Mouse (Mus musculus) heart, embryonic 11.5 days (tissue): ENCODE results near the gene Lrrc36. TPM values are rescaled to one million over a fixed set of nuclear protein-coding genes. Genes with fewer than 3 reads are reported as not detected.

ENCODE experiments used
- ATAC-seq: fragments of 200-750 bp; cut with Nextera tagmentation; replicated peaks from 2 replicates; pipeline ENCODE4 v1.8.0; 2017; ENCODE audit warnings: moderate library complexity; ENCODE audit not compliant: insufficient number of reproducible peaks, low FRiP score, low TSS enrichment
- H3K27ac ChIP-seq: fragments of 300-500 bp; sonication (generic); 2 replicates; pipeline ENCODE4 v1.5.1; 2014; ENCODE audit warnings: mild to moderate bottlenecking, low read depth, low read length
- H3K27me3 ChIP-seq: fragments of 300-500 bp; sonication (generic); 2 replicates; pipeline ENCODE4 v1.6.1; 2014; ENCODE audit warnings: mild to moderate bottlenecking, low read length, mixed read lengths; ENCODE audit not compliant: control insufficient read depth, insufficient read depth
- H3K36me3 ChIP-seq: fragments of 300-500 bp; sonication (generic); 2 replicates; pipeline ENCODE4 v1.6.1; 2014; ENCODE audit warnings: mild to moderate bottlenecking, low read length, moderate library complexity, mixed read lengths; ENCODE audit not compliant: control insufficient read depth, insufficient read depth
- H3K4me1 ChIP-seq: fragments of 300-500 bp; sonication (generic); 2 replicates; pipeline ENCODE4 v1.6.1; 2014; ENCODE audit warnings: low read length; ENCODE audit not compliant: control insufficient read depth, insufficient read depth
- H3K4me2 ChIP-seq: fragments of 300-500 bp; sonication (generic); 2 replicates; pipeline ENCODE4 v1.6.1; 2014; ENCODE audit warnings: mild to moderate bottlenecking, moderate library complexity
- H3K4me3 ChIP-seq: fragments of 300-500 bp; sonication (generic); 2 replicates; pipeline ENCODE4 v1.5.1; 2014; ENCODE audit warnings: low read depth, low read length
- H3K9ac ChIP-seq: fragments of 300-500 bp; sonication (generic); 2 replicates; pipeline ENCODE4 v1.6.1; 2014; ENCODE audit warnings: mild to moderate bottlenecking, low read depth, low read length, moderate library complexity
- H3K9me3 ChIP-seq: fragments of 300-500 bp; sonication (generic); replicated peaks from 2 replicates; pipeline ENCODE4 v1.6.1; 2016; ENCODE audit warnings: low read length; ENCODE audit not compliant: control insufficient read depth
- WGBS: fragments of 180-500 bp; shearing (Covaris S2); extraction: QIAGEN DNeasy Blood & Tissue Kit; methylation state at CpG from one replicate; pipeline ENCODE4 v1.1.7; 2014; ENCODE audit not compliant: insufficient replicate concordance; 5-methylcytosine and 5-hydroxymethylcytosine counted together
- polyA plus RNA-seq: library from polyadenylated mRNA; unstranded; fragments of >200 nt; fragmentation: Nextera tagmentation; extraction: Ambion mirVana; gene quantifications from 2 replicates; pipeline ENCODE4 v1.2.1, GENCODE M21; 2014

Gene Lrrc36
- polyA plus RNA-seq, 1 experiment from 2014 or later = not detected

DNA sequence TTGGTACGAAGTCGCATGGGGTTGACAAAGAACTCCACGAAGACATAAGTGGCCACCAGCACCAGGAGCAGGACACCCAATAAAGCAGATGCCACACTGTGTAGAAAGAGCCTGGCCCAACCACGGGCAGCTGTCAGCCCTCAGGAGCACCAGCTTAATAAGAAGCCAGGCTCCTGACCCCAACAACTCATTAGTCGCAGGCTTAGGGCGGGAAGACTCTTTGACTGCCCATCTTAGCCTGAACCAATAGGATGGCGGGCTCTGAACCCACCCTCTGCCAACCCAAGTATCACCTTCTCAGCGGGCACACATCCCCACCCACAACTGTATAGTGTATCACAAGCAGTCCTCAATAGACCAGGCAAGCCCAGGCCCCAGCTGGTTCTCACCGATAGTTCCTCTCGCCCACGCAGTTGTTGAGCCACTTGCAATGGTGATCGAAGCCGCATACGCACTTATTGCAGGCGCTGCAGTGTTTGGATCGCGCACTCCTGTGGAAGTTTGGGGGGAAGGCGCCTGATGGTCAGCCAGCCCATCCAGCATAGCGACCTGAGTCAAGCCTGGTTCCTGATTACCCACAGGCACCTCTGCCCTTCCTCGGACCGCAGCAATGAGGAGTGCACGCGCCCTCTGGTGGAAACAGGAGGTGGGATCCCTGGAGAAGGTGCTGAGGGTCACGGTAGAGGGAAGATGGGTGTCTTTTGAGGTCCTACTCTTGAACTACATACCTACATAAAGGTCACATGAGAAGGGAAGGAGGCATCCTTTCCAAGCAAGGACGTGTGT is 63.5 kb downstream of the Lrrc36 start:
- no peak overlapping the region for H3K4me2 ChIP-seq
- ATAC-seq = no peak
- 41% methylated on average over 25 of the region's 25 CpGs for WGBS
- peaks cover 18% of the 10 kb centered on the region for H3K27me3 ChIP-seq
- H3K9me3 ChIP-seq = no peaks in the 10 kb centered on the region
- no peak overlapping the region for H3K9ac ChIP-seq
- H3K36me3 ChIP-seq = 0 out of 2 replicates have a peak, but pooled peaks cover 2% of the 10 kb centered on the region
- H3K4me1 ChIP-seq = peaks cover 41% of the 10 kb centered on the region
- no peak overlapping the region for H3K27ac ChIP-seq
- H3K4me3 ChIP-seq = no peak overlapping the region

DNA sequence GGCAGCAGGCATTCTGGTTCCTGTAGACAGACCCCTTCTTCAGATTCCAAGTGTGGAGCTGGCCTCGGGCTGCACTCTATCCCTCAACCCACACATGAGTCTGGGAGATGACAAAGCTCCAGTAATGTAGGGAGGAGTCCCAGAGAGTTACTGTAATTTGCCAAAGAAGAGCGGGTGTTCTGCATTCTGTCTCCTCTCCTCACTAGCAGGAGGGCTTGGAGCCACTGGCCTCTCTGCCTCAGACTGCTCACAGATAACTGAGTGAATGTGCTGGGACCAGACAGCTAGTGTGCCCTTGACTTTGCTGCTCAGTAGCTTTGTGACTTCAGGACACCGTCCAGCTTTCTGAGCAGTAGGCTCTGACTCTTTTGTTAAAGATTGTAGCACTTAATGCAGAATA is 64.4 kb downstream of the Lrrc36 start:
- 45% methylated on average over 3 of the region's 3 CpGs for whole genome bisulfite sequencing
- Histone ChIP-seq H3K36me3 (0 out of 2 replicates have a peak, but pooled peaks cover 2% of the 10 kb centered on the region), H3K9me3 (no peaks in the 10 kb centered on the region), H3K4me2 (no peak overlapping the region), H3K4me1 (peaks cover 38% of the 10 kb centered on the region), H3K27me3 (peaks cover 11% of the 10 kb centered on the region), H3K27ac (peak overlapping the region; percentile 50), H3K9ac (no peak overlapping the region), H3K4me3 (no peak overlapping the region)
- ATAC-seq = no peak

DNA sequence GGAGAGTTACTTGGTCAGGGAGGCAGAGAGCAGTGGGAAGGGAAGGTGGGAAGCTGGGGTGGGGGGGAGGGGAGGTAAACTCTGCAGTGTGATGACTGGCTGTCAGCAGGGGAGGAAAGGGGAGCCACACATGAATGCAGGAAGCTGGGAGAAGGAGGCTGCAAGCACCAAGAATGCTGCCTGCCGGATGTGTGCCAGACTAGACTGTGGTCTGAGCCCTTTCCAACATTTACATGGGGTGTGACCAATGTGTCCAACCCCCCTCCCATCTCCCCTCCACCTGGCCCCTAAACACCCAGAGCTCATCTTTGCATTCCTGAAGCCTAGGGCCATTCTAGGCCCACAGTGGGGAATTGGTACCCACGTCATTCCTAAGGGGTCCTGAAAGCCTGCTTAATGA is 67.6 kb downstream of the Lrrc36 start:
- Histone ChIP-seq H3K36me3 (no peaks in the 10 kb centered on the region; the same call in 1 of the 2 replicates), H3K4me1 (peaks cover 19% of the 10 kb centered on the region), H3K9ac (no peak overlapping the region), H3K27me3 (no peaks in the 10 kb centered on the region), H3K4me3 (no peak overlapping the region), H3K9me3 (no peaks in the 10 kb centered on the region), H3K27ac (peak overlapping the region; percentile 57), H3K4me2 (no peak overlapping the region)
- ATAC-seq = no peak
- 13% methylated on average over 2 of the region's 2 CpGs for WGBS

DNA sequence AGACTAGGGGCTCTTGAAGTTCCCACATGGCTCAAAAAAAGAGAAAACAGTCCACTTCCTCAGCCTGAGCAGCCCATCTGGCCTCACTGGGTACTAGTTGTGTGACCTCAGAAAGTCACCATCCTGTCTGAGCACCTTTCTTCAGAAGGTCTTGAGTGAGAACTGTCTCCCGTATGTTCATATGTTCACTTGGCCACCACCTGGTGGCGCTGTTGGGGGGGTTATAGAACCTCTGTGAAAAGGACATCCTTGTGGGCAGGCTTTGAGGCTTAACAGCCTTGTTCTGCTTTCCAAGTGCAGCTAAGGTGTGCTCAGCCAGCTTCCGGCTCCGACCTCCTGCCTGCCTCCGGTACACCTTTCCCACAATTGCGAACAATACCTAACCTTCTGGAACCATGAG is 68.1 kb downstream of the Lrrc36 start:
- no peaks in the 10 kb centered on the region for H3K9me3 ChIP-seq
- H3K27ac ChIP-seq = peak overlapping the region; percentile 57
- H3K4me1 ChIP-seq = peaks cover 19% of the 10 kb centered on the region
- H3K4me2 ChIP-seq = no peak overlapping the region
- no peak overlapping the region for H3K4me3 ChIP-seq
- H3K36me3 ChIP-seq = no peaks in the 10 kb centered on the region; the same call in 1 of the 2 replicates
- H3K27me3 ChIP-seq = no peaks in the 10 kb centered on the region
- H3K9ac ChIP-seq = no peak overlapping the region
- WGBS = 72% methylated on average over 6 of the region's 6 CpGs
- no peak for ATAC-seq

DNA sequence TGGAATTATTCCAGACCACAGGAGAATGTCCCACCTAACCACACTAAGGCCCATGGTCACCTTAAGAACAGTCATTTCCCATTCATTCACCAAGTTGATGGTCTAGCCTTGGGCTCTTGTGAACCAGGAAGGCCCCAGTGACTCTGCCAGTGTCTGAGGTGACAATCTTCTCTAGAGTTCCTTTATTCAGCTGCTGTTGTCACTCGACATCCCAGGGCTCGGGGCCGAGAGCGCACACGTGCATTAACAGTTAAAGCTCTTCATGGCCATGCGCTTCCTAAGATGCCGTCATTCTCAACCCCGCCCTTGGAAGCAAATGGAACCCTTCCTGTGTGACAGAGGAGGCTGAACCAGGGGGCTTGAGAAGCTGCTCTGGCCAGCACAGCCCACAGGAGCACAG is 68.8 kb downstream of the Lrrc36 start:
- no peak overlapping the region for H3K4me3 ChIP-seq
- no peak for ATAC-seq
- H3K4me1 ChIP-seq = peaks cover 14% of the 10 kb centered on the region
- 75% methylated on average over 8 of the region's 8 CpGs for WGBS
- H3K4me2 ChIP-seq = no peak overlapping the region
- H3K9me3 ChIP-seq = no peaks in the 10 kb centered on the region
- H3K36me3 ChIP-seq = no peaks in the 10 kb centered on the region; the same call in 1 of the 2 replicates
- no peak overlapping the region for H3K9ac ChIP-seq
- H3K27me3 ChIP-seq = no peaks in the 10 kb centered on the region
- no peak overlapping the region for H3K27ac ChIP-seq

DNA sequence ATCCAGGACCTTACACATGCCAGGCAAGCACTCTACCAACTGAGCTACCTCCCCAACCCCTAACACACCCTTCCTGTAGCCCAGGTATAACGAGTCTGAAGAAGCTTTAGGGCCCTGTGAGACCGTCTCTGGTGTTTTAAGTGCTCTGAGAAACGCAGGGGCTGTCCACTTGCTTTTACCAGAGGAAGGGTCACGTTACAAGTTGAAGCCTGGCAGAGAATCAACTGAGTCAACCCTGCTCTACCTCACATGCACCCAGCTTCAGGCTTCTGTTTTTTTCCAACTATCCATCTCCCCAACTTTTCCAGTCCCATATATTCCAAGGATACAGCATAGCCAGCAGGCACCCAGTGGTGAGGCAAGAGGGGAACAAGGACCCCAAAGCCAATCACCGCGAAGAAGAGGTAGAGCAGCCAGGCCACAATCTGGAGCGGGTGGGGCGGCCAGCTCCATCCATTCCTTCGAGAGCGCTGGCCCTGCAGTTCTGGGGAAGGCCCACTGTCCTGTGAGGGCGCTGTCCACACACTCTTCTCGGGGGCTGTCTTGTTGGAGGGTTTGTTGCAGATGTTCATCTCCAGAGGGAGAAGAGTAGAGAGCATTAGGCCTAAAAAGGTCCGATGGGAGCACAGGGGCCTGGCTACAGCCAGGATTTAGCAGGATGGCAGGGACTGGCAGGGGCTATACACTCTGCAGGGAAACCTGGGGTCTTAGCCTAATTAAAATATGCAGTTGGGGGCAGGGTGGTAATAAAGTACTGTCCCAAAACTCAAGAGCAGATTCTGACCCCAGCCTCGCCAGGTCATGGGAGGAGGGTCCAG is 70.0 kb downstream of the Lrrc36 start:
- no peak for ATAC-seq
- Histone ChIP-seq H3K9ac (no peak overlapping the region), H3K4me3 (no peak overlapping the region), H3K9me3 (no peaks in the 10 kb centered on the region), H3K27ac (no peak overlapping the region), H3K36me3 (no peaks in the 10 kb centered on the region; the same call in 1 of the 2 replicates), H3K4me2 (no peak overlapping the region), H3K27me3 (no peaks in the 10 kb centered on the region), H3K4me1 (peaks cover 6% of the 10 kb centered on the region)
- WGBS = 30% methylated on average over 14 of the region's 14 CpGs

DNA sequence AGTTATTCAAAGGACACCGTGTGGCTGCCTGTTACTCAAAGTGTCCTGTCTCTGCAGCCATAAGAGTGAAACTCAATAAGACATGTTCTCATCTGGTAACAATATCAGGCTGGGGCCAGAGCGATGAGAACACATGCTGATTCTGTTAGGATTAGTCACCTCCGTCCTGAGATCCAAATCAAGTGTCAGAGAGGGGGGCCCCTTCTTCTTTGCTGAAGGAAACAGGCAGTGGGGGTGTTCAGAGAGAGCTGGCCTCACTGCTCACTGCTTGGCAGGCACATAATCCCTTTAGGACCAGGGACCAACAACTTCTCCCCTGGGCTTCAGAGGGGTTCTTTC is 70.6 kb downstream of the Lrrc36 start:
- Histone ChIP-seq H3K36me3 (no peaks in the 10 kb centered on the region; the same call in 1 of the 2 replicates), H3K4me1 (peaks cover 6% of the 10 kb centered on the region), H3K27me3 (no peaks in the 10 kb centered on the region), H3K9ac (no peak overlapping the region), H3K27ac (no peak overlapping the region), H3K4me3 (no peak overlapping the region), H3K9me3 (no peaks in the 10 kb centered on the region), H3K4me2 (no peak overlapping the region)
- no peak for ATAC-seq
- 52% methylated on average over 3 of the region's 3 CpGs for WGBS

DNA sequence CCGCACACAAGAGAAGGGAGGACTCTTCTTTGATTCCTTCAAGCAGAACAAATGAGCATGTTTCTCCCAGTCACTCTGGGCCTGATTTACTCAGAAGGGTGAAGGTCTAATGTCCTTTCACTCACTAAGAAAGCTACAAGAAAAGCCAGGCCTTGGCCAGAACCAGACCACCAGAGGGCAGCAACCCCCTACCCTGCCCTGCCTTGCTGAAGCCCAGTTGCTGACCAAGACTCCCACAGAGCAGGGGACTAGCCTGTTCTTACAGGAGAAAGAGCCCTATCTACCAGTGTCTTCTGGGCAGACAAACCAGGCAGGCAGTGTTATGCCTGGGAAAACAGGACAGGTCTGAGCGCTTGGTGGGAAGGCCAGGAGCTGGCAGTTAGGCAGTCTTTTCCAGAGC is 71.0 kb downstream of the Lrrc36 start:
- no peak overlapping the region for H3K27ac ChIP-seq
- no peaks in the 10 kb centered on the region for H3K9me3 ChIP-seq
- no peaks in the 10 kb centered on the region; the same call in 1 of the 2 replicates for H3K36me3 ChIP-seq
- no peak overlapping the region for H3K4me3 ChIP-seq
- no peak overlapping the region for H3K9ac ChIP-seq
- 0 out of 2 replicates have a peak, but pooled peaks have one; percentile 33 for ATAC-seq
- H3K4me2 ChIP-seq = no peak overlapping the region
- H3K4me1 ChIP-seq = peaks cover 6% of the 10 kb centered on the region
- no peaks in the 10 kb centered on the region for H3K27me3 ChIP-seq
- 26% methylated on average over 2 of the region's 2 CpGs for WGBS
